Mouse (Mus musculus) heart, embryonic 10.5 days (tissue): ENCODE results near the gene 4933402D24Rik. TPM values are rescaled to one million over a fixed set of nuclear protein-coding genes. Genes with fewer than 3 reads are reported as not detected.

Experiments used
- DNase-seq: peaks from one replicate; pipeline ENCODE4 v3.0.0-alpha.2; 2017; ENCODE audit warnings: low spot score
- H3K27ac ChIP-seq: fragments of 300-500 bp; sonication (generic); 2 replicates; pipeline ENCODE4 v1.5.1; 2016; ENCODE audit warnings: mild to moderate bottlenecking
- H3K27me3 ChIP-seq: fragments of 300-500 bp; sonication (generic); 2 replicates; pipeline ENCODE4 v1.6.1; 2016; ENCODE audit warnings: mild to moderate bottlenecking; ENCODE audit not compliant: poor library complexity, insufficient read depth, severe bottlenecking
- H3K36me3 ChIP-seq: fragments of 300-500 bp; sonication (generic); 2 replicates; pipeline ENCODE4 v1.6.1; 2016; ENCODE audit warnings: mild to moderate bottlenecking, moderate library complexity
- H3K4me1 ChIP-seq: fragments of 300-500 bp; sonication (generic); 2 replicates; pipeline ENCODE4 v1.6.1; 2016; ENCODE audit warnings: mild to moderate bottlenecking
- H3K4me3 ChIP-seq: fragments of 300-500 bp; sonication (generic); 2 replicates; pipeline ENCODE4 v1.5.1; 2016; ENCODE audit warnings: mild to moderate bottlenecking, moderate library complexity
- H3K9me3 ChIP-seq: fragments of 300-500 bp; sonication (generic); 2 replicates; pipeline ENCODE4 v1.6.1; 2016; ENCODE audit warnings: mild to moderate bottlenecking, moderate library complexity
- whole genome bisulfite sequencing: fragments of 180-500 bp; shearing (Covaris S2); methylation state at CpG from one replicate; pipeline ENCODE4 v1.1.7; 2016; 5-methylcytosine and 5-hydroxymethylcytosine counted together
- polyA plus RNA-seq: library from polyadenylated mRNA; unstranded; fragments of >200 nt; fragmentation: Nextera tagmentation; extraction: Ambion mirVana; gene quantifications from 2 replicates; pipeline ENCODE4 v1.2.1, GENCODE M21; 2016

The 4933402D24Rik gene
- polyA plus RNA-seq, 1 experiment from 2014 or later: 0.24 TPM

DNA sequence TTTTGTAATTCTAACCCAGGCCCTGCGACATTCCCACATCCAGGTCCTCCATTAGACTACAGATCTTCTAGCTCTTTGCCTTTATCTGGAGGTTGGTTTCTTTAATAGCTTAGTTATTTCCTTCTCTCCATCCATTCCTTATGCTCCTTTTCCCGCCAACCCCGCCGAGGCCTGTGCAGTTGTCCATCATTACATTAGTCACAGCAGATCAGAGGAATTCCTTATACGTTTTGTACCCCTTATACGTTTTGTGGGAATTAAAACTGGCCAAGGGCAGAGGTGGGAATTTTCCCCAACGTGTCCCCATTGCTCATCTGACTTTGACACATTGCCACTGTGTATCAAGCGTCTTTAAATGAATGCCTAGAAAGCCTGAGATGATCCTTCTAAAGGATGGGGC lies 39.3 kb downstream of the 4933402D24Rik start:
- Histone ChIP-seq H3K9me3 (no peaks in the 10 kb centered on the region), H3K27ac (peak overlapping the region; percentile 89)
- 49% methylated on average over 8 of the region's 8 CpGs for WGBS

DNA sequence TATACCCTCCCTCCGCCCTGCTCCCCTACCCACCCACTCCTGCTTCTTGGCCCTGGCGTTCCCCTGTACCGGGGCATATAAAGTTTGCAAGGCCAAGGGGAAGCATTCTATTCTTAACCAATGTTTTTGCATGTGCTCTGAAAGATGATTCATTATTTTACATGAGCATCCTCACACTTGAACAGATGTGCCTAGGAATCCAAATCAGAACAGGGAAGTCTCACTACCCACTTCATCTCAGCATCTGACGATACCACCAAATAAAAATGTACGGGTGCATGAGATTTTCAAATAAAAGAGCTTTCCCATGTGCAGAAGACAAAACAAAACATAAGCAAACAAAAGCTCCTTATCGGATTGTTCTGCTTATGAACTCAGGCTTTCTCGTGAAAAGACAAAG lies 48.9 kb downstream of the 4933402D24Rik start:
- H3K27ac ChIP-seq: no peak overlapping the region
- no peak overlapping the region for H3K4me3 ChIP-seq
- no peaks in the 10 kb centered on the region for H3K36me3 ChIP-seq
- H3K9me3 ChIP-seq: no peaks in the 10 kb centered on the region
- H3K4me1 ChIP-seq: no peaks in the 10 kb centered on the region
- no peak for DNase-seq
- H3K27me3 ChIP-seq: no peaks in the 10 kb centered on the region
- 71% methylated on average over 7 of the region's 7 CpGs for WGBS

More for the DNA sequence above, 39.3 kb downstream of the 4933402D24Rik start:
- H3K27me3 ChIP-seq: no peaks in the 10 kb centered on the region
- peaks cover 12% of the 10 kb centered on the region for H3K4me1 ChIP-seq
- peak overlapping the region; percentile 78 for H3K4me3 ChIP-seq
- H3K36me3 ChIP-seq: no peaks in the 10 kb centered on the region
- DNase-seq: no peak

DNA sequence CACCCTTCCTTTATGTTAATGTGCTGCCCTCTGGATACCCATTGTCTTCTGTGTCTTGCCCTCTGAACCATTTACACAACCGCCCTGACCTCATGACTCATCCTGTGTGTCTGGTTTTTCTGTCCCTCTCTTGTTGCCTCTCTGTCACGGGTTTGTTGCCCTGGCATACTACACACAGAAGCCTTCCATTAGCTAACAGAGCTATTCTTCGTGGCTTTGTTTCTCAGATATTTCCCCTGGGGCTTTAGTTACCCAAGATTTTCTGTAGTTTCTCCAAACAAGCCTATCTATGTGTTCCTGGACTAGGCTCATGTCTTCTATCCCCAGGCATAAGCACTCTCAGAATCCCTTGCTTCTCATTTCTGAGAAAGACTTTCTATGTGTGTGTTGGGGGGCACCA lies 60.2 kb downstream of the 4933402D24Rik start:
- H3K4me3 ChIP-seq: no peak overlapping the region
- 71% methylated on average over 3 of the region's 3 CpGs for WGBS
- no peak overlapping the region for H3K27ac ChIP-seq
- no peaks in the 10 kb centered on the region for H3K36me3 ChIP-seq
- no peak for DNase-seq
- H3K9me3 ChIP-seq: 0 out of 2 replicates have a peak, but pooled peaks cover 3% of the 10 kb centered on the region
- H3K4me1 ChIP-seq: no peaks in the 10 kb centered on the region
- no peaks in the 10 kb centered on the region for H3K27me3 ChIP-seq

DNA sequence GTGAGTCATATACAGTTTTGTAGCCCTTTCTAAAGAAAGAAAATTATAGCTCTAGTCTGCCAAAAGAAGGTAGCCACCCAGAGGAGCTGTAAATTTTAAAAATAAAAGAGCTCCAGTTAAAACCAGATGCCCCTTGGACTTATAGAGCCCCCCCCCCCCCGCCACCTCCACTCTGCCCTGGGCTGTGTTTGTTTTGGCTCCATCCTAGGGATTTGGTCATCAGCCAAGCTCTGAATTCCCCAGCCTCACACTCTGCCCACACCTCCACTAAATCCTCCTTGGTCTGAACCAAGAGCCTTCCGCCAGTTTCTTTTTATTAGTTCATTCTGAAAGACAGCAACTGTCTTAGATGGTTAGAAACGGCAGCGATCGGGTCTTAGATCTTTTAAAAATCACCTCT lies 63.3 kb downstream of the 4933402D24Rik start:
- Histone ChIP-seq H3K27me3 (no peaks in the 10 kb centered on the region), H3K4me3 (no peak overlapping the region), H3K27ac (no peak overlapping the region), H3K4me1 (no peaks in the 10 kb centered on the region), H3K9me3 (0 out of 2 replicates have a peak, but pooled peaks cover 3% of the 10 kb centered on the region), H3K36me3 (no peaks in the 10 kb centered on the region)
- 77% methylated on average over 5 of the region's 5 CpGs for WGBS
- no peak for DNase-seq

Other genes with a start within 250 kb of the 4933402D24Rik start
- not detected in 2 replicates for gene Gm39653, start 153.3 kb downstream of the 4933402D24Rik start, polyA plus RNA-seq
- gene Dytn, start 82.3 kb downstream of the 4933402D24Rik start, polyA plus RNA-seq: not detected in 2 replicates
- 0.16 TPM in 1 of 2 replicates, not detected in the other for gene Mdh1b, start 38.9 kb downstream of the 4933402D24Rik start, polyA plus RNA-seq
- gene Fastkd2, start 38.7 kb downstream of the 4933402D24Rik start, polyA plus RNA-seq: 56.2 and 66.3 TPM in 2 replicates